Mouse (Mus musculus) natural killer cell, adult 2 months (primary cell): ENCODE measurements around the gene Hspa1b.
"Not testable (repeated sequence)": the region's sequence is repeated elsewhere in the genome, so short reads cannot be mapped to it uniquely, and the experiment has no call there.

Source experiments
- DNase-seq, 2 experiments: peaks; one replicate each; pipeline ENCODE4 v3.0.0; 2022; ENCODE audit warnings: low spot score in 2 of 2

Gene Hspa1b

DNA sequence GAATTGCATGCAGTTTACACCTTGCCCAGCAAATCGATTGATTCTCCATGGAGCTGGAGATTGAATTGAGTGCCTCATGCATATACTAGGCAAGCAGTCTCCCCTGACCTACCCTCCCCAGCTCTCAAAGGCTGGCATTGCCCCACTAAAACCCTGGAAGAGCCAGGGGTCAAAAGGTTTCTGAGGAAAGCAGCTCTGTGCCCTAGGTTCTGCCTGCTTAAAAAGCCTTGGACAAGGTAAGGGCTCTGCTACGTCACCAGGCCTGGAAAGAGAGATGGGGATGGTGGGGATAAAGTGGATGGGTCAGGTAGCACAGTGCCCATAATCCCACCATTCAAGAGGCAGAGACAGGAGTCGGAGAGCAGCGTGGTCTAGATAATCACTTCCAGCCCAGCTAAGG, 4.2 kb downstream of the Hspa1b start:
- DNase-seq: no peak

DNA sequence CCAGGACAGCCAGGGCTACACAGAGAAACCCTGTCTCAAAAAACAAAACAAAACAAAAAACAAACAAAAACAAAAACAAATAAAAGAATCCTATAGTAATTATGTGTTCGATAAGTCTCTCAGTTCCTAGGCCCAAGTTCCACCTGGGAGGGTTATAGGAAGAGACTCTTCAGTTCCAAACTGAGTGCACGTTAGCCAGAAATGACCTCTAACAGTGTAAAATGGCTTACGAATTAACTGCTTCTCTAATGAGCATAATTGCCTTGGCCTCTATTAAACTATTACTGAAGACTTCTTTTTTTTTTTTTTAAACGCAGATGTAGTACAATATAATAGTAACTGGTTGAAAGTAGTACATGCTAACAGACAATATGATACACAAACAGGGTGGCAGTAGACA, 5.1 kb downstream of the Hspa1b start:
- DNase-seq: no peak

DNA sequence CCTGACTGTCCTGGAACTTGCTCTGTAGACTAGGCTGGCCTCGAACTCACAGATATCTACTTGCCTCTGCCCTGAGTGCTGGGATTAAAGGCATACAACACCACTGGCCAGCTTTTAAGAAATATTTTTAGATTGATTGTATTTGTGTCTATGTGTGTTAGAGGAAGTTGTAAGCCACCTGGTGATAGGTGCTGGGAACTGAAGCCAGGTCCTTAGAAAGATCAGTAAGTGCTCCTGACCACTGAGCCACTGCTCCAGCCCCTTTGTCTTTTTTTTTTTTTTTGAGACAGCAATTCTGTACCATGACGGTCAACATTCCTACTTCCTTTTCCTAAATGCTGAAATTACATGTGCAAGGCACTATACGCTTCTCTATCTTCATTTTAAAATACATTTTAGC, 5.8 kb downstream of the Hspa1b start:
- DNase-seq: no peak

DNA sequence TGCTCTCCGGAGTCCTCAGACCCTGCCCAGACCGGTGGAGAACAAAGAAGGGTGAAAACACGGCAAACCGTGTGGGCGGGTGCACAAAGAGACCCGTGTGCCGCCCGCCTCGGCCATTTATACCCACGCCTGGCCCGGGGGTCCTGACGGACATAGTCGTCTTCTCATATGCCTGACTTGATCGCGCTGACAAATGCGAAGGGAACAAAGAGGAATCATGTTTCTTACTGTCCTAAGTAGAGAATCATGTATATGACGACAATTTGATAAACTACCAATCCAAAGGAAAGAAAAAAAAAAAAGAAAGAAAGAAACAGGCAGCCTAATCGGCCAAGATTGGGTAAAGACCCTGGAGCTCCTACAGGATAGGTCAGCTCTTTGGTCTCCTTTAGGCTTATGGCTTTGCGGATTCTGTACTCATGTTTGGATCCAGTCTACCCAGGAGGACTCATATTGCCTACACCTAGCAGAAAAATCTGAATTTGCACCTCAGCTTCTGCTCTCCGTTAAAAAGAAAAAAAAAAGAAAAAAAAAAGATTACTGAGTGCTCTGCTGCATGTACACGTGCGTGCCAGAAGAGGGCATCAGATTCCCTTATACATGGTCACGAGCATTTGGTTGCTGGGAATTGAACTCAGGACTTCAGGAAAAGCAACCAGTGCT, 6.5 kb downstream of the Hspa1b start:
- peak; percentile 80 to 82 for DNase-seq

DNA sequence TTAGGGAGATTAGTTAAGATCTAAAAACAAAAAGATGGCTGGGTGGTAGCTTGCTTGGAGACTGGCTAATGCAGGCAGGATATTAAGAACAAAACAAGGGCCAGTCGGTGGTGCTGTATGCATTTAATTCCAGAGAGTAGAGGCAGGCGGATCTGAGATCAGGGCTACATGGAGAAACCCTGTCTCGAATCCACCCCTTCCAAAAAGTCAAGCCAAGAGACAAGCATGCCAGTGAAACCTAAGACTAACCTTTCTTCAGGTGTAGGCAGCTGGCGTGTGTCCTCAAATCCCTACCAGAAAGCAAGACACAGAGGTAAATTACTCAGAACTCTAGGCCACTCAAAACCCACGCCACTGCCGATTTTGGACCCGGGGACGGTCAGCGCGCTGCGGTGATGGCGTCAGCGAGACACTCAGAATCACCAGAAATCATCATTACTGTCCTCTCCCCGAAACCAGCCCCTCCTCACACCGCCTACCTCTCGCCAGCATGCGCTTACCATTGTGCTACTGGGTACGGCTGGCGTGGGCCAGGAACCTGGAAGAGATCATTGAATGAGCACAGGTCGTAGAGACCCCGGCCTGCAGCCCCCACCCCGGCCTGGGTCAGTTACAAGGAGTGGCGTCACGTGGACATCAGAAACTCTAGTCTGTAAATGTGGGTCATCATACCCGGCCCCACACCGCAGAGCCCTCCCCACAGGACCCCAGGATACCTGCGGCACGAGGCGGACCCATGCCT, 7.2 kb downstream of the Hspa1b start:
- DNase-seq: no peak

DNA sequence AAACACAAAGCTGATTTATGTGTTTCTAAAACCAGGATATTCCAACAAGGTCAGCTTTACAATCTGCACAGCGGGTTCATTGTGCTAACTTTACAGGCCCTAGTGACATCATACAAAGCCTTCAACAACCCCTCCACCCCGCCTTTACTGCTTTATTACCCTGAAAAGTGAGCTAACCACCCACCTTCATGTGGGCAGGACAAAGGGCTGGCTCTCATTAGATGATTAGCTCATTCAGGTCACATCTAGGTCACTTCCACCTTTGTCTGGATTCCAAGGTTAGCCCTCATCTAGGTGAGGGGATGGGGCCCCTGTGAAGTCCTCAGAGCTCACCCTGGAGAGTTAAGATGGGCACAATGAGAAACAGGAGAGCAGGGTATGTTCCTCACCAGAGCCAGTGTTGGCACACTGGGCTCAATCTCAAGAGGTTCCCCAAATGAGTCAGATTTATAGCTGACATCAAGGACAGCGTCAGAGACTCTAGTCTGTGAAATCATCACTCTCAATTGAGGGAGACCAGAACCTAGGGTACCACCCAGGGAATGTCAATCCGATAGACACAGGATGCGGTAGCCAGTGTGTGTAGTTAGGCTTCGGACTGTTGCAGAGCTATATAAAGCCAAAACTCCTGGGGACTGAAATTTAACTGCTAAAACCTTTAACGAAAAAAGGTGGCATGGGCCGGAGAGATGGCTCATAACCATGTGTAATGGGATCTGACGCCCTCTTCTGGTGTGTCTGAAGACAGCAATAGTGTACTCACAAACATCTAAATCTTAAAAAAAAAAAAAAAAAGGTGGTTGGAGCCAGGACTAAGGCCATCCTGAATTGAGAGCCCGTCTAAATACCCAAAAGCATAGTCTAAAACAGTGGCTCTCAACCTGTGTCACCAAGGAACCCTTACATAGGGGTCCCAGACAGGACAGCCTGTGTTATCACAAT, 8.3 kb downstream of the Hspa1b start:
- no peak for DNase-seq

DNA sequence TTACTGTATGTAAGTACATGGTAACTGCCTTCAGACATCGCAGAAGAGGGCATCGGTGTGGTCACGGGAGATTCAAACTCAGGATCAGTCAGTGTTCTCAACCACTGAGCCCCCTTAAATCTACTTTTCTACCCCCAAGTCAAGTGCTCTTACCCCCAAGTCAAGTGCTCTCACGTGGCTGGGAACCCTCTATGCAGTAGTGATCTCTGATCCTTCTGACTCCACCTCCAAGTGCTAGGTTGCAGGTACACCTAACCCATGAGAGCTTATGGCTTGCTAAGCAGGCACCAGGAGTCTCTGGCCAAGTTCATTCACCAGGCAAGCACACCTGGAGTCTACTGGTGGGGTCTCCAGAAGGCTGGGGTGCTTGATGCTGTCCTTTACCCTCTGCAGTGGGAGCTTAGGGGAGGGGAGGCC, 9.5 kb downstream of the Hspa1b start:
- DNase-seq: no peak

DNA sequence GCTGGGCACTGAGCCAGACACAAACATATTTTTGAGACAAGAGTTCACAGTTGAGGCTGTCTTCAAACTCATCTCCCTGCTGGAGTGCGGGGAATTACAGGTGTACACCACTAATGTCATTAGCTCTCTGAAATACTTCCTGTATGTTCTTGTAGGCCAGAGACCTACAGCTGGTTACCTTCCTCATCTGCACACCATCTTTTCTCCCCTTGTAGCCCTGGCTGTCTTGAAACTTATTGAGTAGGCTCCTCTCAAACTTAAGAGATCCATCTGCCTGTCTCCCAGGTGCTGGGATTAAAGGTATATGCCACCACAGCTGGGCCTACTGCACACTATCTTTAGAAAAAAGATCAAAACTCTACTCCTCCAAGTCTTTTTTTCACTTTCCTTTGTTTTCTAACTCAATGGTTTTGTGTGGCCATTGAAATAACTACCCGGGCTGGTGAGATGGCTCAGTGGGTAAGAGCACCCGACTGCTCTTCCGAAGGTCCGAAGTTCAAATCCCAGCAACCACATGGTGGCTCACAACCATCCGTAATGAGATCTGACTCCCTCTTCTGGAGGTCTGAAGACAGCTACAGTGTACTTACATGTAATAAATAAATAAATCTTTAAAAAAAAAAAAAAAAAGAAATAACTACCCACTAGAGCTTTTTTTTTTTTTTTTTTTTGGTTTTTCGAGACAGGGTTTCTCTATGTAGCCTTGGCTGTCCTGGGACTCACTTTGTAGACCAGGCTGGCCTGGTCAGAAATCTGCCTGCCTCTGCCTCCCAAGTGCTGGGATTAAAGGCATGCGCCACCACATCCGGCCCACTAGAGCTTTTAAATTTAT, 10.1 kb downstream of the Hspa1b start:
- not testable (repeated sequence) for DNase-seq

DNA sequence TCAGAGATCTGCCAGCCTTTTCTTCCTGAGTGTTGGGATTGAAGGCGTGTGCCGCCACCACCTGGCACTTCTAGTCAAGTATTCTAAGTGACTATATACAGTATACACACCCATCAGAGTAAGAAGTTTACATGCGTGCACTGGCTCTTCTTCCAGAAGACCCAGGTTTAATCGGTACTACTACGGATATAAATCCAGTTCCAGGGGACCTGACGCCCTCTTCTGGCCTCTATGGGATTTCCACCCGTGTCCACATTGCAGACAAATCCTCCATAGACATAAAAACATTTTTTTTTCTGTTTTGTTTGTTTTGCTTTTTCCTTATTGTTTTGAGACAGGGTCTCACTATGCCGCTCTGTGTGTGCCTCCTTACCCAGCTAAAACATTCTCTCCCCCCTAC, 11.4 kb downstream of the Hspa1b start:
- DNase-seq: no peak

DNA sequence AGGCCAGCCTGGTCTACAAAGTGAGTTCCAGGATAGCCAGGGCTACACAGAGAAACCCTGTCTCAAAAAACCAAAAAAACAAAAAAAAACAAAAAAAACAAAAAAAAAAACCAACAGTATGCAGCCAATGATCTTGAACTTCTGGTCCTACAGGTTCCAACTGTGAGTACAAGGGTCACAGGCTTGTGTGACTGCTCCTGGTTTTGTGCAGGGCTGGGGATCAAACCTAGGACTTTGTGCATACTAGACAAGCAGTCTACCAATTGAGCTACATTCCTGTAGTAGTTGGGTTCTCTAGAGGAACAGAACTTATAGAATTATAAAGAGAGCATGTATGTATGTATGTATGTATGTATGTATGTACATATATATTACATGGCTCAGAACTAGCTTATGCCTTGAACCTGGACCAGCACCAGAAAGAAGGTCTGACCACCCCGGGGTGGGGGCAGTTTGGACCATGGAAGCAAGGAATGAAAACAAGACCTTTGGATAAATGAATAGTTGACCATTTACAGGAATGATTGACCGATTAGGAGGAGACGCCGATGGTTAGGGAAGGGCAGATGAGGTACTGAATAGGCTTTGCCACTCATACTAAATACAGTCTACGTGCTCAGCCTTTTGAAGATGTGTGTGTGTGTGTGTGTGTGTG, 12.4 kb downstream of the Hspa1b start:
- DNase-seq: no peak

DNA sequence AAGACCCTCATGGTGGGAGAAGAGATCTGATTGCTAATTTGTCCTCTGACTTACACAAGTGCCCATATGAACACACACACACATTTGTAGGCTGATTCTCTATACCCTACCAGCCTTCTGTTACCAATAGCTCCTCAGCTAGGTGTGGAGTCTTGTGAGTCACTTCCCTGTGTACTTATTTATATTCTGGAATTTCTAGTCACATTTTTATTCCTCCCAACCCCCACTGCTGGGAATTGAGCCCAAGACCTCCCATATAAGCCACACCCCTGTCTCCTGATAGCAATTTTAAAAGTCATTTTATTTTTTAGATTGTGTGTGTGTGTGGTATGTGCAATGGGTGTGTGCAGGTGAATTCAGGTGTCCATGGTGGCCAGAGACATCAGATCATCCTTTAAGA, 14.7 kb downstream of the Hspa1b start:
- no peak for DNase-seq

DNA sequence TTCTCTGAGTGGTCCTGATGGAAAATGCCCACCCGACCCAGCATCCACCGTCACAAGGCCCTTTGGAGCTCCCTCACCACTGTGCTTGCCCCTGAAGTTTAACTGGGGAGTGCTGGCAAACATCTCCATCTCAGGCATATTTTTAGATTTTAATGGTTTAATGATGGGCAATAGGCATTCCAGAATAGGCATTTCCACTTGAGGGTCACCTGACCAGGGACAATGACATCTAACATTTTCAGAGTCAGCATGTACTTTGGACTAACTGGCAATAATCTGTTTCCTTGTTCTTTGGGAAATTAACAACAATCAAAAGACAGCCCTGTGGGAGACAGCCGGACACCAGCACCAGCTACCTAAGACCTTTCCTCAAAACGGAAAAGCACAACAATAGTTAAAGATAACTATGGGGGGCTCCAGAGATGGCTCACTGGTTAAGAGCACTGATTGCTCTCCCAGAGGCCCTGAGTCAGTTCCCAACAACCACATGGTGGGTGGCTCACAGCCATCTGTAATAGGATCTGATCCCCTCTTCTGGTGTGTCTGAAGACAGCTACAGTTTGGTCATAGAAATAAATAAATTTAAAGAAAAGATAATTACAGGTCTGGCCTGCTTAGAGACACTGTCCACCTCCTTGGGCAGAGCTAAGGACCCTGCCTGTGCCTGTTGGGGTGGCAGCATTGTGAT, 15.8 kb downstream of the Hspa1b start:
- no peak for DNase-seq

DNA sequence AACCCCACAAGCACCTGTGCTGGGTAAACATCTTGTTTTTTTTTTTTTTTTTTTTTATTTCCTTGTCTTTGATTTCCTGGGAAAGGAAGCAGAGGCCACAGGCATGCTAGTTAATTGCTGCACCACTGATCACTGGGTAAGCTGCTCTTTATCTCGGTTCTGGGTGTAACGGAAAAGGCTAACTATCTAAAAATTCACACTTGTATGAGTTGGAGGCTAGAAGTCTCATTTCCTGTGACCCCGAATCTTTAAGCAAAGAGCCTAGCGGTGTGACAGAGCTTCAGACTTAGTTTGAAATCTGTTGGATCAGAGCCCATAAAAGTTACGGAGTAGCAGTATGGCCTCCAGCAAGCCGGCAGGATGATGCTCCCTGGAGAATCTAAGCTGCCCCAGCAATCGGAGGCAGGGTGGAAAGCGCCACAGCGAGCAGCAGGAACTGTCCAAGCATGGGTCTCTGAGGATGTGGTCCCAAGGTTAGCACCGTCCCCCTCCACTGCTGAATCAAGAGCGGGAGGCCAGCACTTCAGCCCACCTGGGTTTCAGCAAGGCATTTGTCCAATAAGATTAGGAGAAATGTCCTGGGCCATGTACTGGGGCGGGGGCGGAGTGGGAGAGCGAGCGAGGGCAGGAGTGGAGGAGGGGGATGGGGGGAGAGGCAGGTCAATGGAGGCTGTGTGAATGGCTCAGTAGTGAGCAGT, 17.5 kb downstream of the Hspa1b start:
- peak in 1 of 2 experiments; percentile 17 for DNase-seq

DNA sequence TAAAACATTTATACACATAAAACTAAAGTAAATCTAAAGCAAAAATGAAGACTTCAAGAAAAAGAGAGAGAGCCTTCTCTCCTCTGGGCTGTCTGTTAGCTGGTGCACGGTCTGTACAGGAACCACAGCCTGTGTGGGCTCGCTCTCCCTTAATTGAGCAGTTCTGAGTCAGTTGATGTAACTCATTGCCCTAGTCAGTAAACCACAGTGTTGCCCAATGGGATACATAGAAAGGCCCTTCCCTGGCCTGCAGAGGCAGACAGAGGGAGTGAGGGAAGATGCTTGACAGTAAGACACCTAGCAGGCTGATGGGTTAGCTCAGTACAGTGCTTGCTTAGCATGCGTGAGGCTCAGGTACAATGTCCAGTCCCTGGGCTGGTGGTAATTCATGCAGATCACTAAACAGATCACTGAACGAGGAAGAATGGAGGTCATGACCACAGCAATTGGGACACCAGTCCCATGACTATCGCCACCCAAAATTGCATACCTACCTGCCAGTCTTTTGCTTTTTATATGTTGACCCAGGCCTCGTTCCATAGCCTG, 21.0 kb downstream of the Hspa1b start:
- DNase-seq: no peak

DNA sequence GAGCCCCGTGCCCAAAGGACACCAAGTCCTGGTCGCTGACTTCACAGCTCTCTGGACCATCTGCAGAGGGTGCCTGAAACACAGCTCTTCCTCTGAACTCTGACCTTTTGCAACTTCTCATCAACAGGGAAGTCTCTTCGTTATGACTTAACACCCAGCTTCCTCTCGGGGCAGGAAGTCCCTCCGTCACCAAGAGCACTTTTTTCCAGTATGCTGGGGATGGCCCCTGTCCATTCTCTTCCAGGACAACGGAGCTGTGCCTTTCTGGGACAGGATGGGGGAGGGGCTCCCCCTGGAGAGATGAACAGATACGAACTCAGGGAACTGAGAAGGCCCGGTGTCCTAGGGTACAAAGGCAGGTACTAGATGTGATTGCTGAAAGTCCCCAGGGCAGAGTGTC, 24.2 kb downstream of the Hspa1b start:
- no peak for DNase-seq

DNA sequence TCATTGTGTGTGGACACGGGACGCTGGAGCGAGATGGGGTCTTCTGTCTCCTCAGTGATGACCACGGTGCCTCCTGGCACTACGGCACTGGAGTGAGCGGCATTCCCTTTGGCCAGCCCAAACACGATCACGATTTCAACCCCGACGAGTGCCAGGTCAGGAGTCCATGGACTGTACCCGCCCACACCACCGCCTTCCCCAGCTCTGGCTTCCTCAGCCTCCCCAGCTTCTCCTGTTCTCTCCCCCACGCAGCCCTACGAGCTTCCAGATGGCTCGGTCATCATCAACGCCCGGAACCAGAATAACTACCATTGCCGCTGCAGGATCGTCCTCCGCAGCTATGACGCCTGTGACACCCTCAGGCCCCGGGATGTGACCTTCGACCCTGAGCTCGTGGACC, 25.0 kb downstream of the Hspa1b start:
- DNase-seq: no peak

DNA sequence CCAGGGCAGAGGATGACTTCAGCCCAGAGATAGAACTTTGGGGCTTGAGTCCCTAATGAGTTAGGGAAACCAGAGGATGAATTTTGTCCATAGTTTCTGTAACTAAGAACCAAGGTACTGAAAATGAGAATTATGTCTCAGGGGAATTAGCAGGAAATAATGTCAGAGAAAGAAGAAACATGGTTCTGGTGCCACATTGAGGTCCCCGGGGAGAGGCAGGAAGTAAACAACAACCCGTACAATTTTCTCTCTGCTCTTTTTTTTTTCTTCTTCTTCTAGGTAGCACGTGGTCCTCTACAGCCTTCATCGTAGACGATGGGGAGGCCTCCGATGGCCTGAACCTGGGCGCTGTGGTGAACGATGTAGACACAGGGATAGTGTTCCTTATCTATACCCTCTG, 26.8 kb downstream of the Hspa1b start:
- peak in 1 of 2 experiments; percentile 66 for DNase-seq

DNA sequence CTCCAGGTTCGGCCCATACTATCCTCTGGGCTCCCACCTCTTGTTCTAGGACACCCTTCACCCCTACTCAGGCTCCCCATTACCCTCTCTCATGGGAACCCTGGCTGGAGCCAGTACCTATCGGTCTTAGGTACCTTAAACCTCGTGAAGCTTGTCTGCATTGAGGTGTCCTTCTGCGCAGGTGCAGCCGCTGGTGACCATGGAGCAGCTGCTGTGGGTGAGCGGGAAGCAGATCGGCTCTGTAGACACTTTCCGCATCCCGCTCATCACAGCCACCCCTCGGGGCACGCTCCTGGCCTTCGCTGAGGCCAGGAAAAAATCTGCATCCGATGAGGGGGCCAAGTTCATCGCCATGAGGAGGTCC, 27.3 kb downstream of the Hspa1b start:
- peak; percentile 13 to 35 for DNase-seq

DNA sequence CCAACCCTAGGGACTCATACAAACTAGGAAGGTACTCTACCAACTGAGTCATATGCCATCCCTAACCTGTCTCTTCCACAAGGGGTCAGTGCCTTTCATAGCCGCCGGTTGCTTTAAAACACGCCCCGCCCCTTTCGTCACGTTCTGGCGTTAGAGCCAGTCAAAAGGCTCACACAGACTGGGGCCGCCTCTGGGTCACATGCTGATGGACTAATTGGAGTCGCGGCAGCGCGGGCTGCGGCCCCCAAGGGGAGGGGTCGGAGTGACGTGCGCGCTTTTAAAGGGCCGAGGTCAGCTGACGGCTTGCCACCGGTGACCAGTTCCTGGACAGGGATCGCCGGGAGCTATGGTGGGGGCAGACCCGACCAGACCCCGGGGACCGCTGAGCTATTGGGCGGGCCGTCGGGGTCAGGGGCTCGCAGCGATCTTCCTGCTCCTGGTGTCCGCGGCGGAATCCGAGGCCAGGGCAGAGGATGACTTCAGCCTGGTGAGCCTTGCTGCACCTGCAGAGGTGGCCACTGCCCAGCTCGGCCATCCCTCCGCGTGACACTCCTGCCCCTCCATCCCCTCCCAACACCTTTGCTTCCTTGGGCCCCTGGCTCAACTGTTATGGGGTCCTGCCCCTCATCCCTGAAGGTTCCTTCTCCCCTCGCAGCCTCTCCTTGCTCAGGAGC, 27.8 kb downstream of the Hspa1b start, which contains the start of gene Neu1:
Gene Neu1 (plus strand): TSS at position 193 of the 674 bp plus-strand sequence.
- peak; percentile 96 to 97 for DNase-seq
